Mouse (Mus musculus): ENCODE data around the gene Hist1h3a. TPM values are rescaled to one million over a fixed set of nuclear protein-coding genes. Genes with fewer than 3 reads are reported as not detected.
"Not testable (repeated sequence)": the region's sequence is repeated elsewhere in the genome, so short reads cannot be mapped to it uniquely, and the experiment has no call there.

The Hist1h3a gene
- polyA plus RNA-seq (2012) = 1.5 and 4.0 TPM in 2 replicates

DNA sequence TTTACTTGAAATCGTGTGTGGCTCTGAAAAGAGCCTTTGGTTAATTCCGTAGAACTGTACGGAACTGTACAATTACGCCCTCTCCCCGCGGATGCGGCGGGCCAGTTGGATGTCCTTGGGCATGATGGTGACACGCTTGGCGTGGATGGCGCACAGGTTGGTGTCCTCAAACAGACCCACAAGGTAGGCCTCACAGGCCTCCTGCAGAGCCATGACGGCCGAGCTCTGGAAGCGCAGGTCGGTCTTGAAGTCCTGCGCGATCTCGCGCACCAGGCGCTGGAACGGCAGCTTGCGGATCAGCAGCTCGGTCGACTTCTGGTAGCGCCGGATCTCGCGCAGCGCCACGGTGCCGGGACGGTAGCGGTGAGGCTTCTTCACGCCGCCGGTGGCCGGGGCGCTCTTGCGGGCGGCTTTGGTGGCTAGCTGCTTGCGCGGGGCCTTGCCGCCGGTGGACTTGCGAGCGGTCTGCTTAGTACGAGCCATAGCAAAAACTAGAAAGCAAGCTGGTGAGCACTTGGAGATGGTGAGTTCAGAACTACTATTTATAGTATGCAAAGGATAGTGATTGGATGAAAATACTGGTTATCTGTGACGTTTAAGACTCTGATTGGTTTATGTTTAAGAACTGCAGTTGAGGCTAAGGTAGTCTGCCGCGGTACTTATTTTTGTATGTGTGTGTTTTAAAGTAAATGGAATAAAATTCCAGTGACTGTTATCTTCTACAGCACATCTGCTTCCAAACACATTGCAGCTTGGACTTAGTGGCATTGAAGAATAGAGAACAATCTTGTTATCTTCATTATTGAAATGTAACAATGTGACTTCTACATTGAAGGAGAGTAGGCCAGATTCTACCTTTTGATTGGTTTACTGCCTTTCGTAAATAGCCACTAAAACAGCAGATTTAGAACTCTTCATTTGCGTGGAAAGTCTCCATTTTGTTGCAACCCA lies at the start of gene Hist1h3a:
Gene Hist1h3a (minus strand): TSS at position 516 of the 951 bp plus-strand sequence.
- H3K4me3 ChIP-seq (replicated peaks) = peak within 1 kb of the TSS; percentile 80
- H3K36me3 ChIP-seq (ENCODE audit: control insufficient read depth); H3K27me3 ChIP-seq (ENCODE audit: control insufficient read depth); H3K9me3 ChIP-seq (ENCODE audit: control insufficient read depth, low read length): not testable (repeated sequence)
- peak; percentile 51; the same call in 1 of the 2 replicates for TF ChIP-seq GATA1 (IDR thresholded peaks at IDR 0.05; ENCODE audit: low read length)
- H3K4me1 ChIP-seq (ENCODE audit: control insufficient read depth) = peaks cover 87% of the 10 kb centered on the region

DNA sequence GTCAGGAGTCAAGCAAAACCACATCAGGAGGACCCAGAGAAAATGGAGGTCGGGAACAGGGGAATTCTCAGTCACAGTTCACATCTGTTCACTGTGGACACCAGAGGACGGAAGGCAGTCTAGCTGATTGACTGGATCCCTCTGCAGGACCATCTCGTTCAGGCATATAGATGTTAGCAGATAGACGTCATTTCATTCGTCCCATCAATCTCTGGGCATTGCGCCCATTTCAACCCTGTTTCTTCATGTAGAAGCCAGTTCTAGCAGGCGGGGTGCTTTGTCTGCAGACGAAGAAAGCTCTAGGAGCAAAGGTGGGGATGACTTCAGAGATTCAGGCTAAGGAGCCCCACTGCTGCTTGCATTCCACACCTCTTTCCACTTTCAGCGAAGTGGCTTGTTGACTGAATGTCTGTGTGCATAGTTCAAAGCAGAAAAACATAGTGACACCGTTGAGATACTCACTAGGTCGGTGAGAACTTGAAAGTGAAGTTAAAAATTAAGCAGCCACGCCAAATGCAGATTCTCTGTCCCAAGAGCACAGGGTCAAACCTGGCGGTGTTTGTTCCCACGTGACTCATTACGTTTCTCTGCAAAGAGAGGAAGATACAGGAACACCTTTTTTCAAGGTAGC lies 44.4 kb upstream of the Hist1h3a start, which contains the start of gene Slc17a2:
Gene Slc17a2 (plus strand): TSS at position 572 of the 631 bp plus-strand sequence.
- Histone ChIP-seq H3K4me1 (ENCODE audit: control insufficient read depth) (no peaks in the 10 kb centered on the region), H3K36me3 (ENCODE audit: control insufficient read depth) (no peaks in the 10 kb centered on the region), H3K4me3 (replicated peaks) (no peak within 1 kb of the TSS), H3K27me3 (ENCODE audit: control insufficient read depth) (no peaks in the 10 kb centered on the region), H3K9me3 (ENCODE audit: control insufficient read depth, low read length) (no peaks in the 10 kb centered on the region)
- TF ChIP-seq TAL1 (IDR thresholded peaks at IDR 0.05; ENCODE audit: low read length) = no peak
- no peak for TF ChIP-seq GATA1 (IDR thresholded peaks at IDR 0.05; ENCODE audit: low read length)

DNA sequence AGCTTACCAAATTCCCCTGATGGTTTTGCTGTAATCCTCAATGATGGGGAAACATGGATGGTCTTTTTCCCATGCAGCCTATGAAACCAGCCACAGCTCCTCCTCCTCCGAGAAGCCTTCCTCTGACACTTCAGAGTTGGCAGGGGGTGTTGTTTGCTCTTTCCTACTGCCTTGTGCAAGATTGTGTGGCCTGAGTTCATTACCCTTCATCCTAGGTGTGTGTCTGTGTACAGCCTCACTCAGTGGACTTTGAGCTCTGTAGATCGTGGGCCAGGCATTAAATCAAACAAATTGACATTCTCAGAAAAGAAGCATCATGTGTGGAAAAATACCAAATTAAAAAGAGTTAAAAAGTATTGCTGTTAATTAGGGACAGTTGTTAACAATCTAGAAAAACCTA lies 42.3 kb upstream of the Hist1h3a start:
- Histone ChIP-seq H3K9me3 (ENCODE audit: control insufficient read depth, low read length) (no peaks in the 10 kb centered on the region), H3K4me3 (replicated peaks) (no peak overlapping the region), H3K36me3 (ENCODE audit: control insufficient read depth) (no peaks in the 10 kb centered on the region), H3K4me1 (ENCODE audit: control insufficient read depth) (no peaks in the 10 kb centered on the region), H3K27me3 (ENCODE audit: control insufficient read depth) (no peaks in the 10 kb centered on the region)
- no peak for TF ChIP-seq TAL1 (IDR thresholded peaks at IDR 0.05; ENCODE audit: low read length)
- TF ChIP-seq GATA1 (IDR thresholded peaks at IDR 0.05; ENCODE audit: low read length) = no peak

DNA sequence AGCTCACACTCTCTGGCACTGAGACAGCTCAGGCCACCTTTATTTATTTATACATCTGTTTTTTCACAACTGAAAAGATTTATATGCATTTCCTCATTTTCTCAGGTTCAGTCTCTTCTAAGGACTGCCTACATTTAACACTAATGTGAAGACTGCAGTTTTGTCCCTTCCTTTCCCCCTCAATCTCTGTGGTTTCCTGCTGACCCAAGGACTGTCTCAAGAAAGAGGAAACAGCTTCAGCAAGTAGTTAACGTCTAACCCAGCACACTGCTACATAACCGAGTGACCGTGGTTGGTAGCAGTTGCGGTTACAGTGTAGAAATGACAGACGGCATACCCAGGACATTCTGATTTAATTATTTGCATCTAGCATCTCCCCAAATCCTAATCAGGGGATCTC lies 37.2 kb upstream of the Hist1h3a start:
- no peak overlapping the region for H3K4me3 ChIP-seq (replicated peaks)
- TF ChIP-seq GATA1 (IDR thresholded peaks at IDR 0.05; ENCODE audit: low read length) (no peak), TAL1 (IDR thresholded peaks at IDR 0.05; ENCODE audit: low read length) (no peak)
- H3K27me3 ChIP-seq (ENCODE audit: control insufficient read depth) = no peaks in the 10 kb centered on the region
- H3K36me3 ChIP-seq (ENCODE audit: control insufficient read depth) = no peaks in the 10 kb centered on the region
- no peaks in the 10 kb centered on the region for H3K9me3 ChIP-seq (ENCODE audit: control insufficient read depth, low read length)
- no peaks in the 10 kb centered on the region for H3K4me1 ChIP-seq (ENCODE audit: control insufficient read depth)

DNA sequence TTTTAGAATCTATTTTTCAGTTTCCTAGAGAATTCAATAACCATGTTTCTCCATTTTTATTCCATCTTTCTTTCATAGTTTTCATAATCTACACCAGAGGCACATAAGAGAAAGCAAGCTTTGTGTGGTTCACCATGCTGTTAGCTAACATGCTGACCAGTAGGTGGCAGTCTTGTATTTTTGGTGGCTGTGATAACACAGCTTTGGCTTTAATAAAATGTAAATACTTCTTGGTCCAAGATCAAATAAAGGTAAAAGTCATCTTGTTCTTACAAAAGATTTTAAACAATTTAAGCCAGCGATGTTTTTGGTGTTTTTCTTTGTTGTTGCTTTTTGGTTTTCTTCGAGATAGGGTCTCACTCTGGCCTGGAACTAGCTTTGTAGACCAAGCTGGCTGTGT lies 30.3 kb upstream of the Hist1h3a start:
- Histone ChIP-seq H3K27me3 (ENCODE audit: control insufficient read depth) (0 out of 2 replicates have a peak, but pooled peaks cover 2% of the 10 kb centered on the region), H3K4me1 (ENCODE audit: control insufficient read depth) (no peaks in the 10 kb centered on the region), H3K4me3 (replicated peaks) (no peak overlapping the region), H3K9me3 (ENCODE audit: control insufficient read depth, low read length) (no peaks in the 10 kb centered on the region), H3K36me3 (ENCODE audit: control insufficient read depth) (no peaks in the 10 kb centered on the region)
- TF ChIP-seq GATA1 (IDR thresholded peaks at IDR 0.05; ENCODE audit: low read length) (no peak), TAL1 (IDR thresholded peaks at IDR 0.05; ENCODE audit: low read length) (no peak)

DNA sequence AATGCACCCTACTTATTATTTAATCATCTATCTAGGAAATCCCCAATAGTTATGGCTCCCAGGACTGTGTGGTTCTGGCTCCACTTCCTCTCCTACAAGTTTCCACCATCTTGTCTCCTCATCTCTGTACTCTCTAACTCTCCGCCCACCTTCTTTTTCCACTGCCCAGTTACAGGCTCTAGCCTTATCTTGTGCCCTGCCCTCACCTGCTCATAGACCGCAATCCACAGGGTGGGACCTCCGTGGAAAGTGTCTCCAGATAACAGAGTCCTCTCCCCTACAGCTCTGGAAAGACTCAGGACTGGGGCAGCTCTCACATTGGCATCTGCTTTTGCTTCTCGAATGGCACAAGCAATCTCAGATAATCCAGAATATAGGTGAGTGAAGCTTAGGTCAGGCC lies 16.8 kb upstream of the Hist1h3a start:
- peaks cover 27% of the 10 kb centered on the region for H3K4me1 ChIP-seq (ENCODE audit: control insufficient read depth)
- no peak for TF ChIP-seq GATA1 (IDR thresholded peaks at IDR 0.05; ENCODE audit: low read length)
- no peak for TF ChIP-seq TAL1 (IDR thresholded peaks at IDR 0.05; ENCODE audit: low read length)
- H3K4me3 ChIP-seq (replicated peaks) = peak overlapping the region; percentile 20
- H3K27me3 ChIP-seq (ENCODE audit: control insufficient read depth) = no peaks in the 10 kb centered on the region
- H3K36me3 ChIP-seq (ENCODE audit: control insufficient read depth) = no peaks in the 10 kb centered on the region
- no peaks in the 10 kb centered on the region for H3K9me3 ChIP-seq (ENCODE audit: control insufficient read depth, low read length)

DNA sequence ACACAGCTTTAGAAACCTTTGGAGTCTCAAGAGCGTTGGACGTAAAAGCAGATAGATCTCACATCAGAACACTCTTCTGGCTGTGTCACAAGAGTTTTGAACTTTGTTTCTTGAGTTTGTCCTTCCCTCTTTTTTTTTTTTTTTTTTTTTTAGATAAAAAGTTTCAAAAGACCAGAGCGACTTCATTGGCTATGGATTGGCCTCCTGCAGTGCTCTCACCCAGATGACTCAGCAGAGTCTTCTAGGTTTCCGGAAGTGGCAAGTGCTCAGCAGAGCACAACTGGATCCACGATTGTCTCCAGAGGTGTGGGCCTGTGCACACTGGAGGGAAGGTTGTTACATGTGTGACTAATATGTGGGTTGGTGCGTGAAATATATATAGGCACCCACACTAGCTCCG lies 16.2 kb upstream of the Hist1h3a start:
- Histone ChIP-seq H3K4me1 (ENCODE audit: control insufficient read depth) (peaks cover 32% of the 10 kb centered on the region), H3K4me3 (replicated peaks) (no peak overlapping the region), H3K9me3 (ENCODE audit: control insufficient read depth, low read length) (no peaks in the 10 kb centered on the region), H3K36me3 (ENCODE audit: control insufficient read depth) (no peaks in the 10 kb centered on the region), H3K27me3 (ENCODE audit: control insufficient read depth) (no peaks in the 10 kb centered on the region)
- TF ChIP-seq TAL1 (IDR thresholded peaks at IDR 0.05; ENCODE audit: low read length) = no peak
- no peak for TF ChIP-seq GATA1 (IDR thresholded peaks at IDR 0.05; ENCODE audit: low read length)

DNA sequence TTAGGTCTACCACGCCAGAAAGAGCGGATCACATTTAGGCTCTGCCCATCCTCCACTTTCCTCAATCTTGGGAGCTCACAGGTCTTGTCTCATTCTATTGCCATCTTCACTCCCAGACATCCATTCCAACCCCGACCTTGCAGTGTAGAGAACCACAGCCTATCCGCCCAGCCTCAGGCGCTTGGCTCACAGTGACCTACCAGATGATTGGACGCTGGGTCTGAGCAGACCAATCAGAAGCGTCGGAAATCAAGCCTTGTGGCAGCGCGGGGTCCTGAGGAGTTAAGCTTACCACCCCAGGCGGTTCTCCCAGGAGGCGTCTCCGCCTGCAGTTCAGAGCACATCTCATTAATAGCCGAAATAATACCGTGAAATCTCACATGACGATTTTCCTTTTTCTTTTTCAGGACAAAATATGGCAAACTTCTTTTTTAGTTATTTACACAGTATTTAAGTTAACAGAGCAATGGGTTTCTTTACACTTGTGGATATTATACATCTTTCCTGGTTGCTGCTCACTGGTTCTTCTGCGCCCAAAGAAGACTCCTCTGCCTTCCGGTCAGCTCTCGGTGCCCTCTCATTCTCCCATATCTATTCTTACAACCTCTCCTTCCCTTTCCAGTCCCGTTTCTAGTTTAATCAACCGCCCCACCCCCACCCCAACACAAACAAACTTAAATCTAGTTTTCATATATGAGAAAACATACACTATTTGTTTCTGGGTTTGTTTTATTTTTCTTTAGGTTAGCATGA lies 10.6 kb upstream of the Hist1h3a start:
- Histone ChIP-seq H3K4me1 (ENCODE audit: control insufficient read depth) (peaks cover 62% of the 10 kb centered on the region), H3K4me3 (replicated peaks) (peak overlapping the region; percentile 54), H3K27me3 (ENCODE audit: control insufficient read depth) (no peaks in the 10 kb centered on the region), H3K36me3 (ENCODE audit: control insufficient read depth) (no peaks in the 10 kb centered on the region), H3K9me3 (ENCODE audit: control insufficient read depth, low read length) (no peaks in the 10 kb centered on the region)
- TF ChIP-seq GATA1 (IDR thresholded peaks at IDR 0.05; ENCODE audit: low read length) = no peak

DNA sequence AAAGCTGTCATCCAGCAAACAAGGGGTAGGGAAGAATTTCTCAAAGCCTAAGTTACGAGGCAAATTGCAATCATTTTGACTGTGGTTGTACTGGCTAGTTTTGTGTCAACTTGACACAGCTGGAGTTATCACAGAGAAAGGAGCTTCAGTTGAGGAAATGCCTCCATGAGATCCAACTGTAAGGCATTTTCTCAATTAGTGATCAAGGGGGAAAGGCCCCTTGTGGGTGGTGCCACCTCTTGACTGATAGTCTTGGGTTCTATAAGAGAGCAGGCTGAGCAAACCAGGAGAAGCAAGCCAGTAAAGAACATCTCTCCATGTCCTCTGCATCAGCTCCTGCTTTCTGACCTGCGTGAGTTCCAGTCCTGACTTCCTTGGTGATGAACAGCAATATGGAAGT lies 7.4 kb upstream of the Hist1h3a start, which contains the start of gene Trim38:
Gene Trim38 (plus strand): TSS at position 301 of the 400 bp plus-strand sequence.
- not testable (repeated sequence) for H3K27me3 ChIP-seq (ENCODE audit: control insufficient read depth); H3K4me3 ChIP-seq (replicated peaks); H3K9me3 ChIP-seq (ENCODE audit: control insufficient read depth, low read length); H3K36me3 ChIP-seq (ENCODE audit: control insufficient read depth)
- peaks cover 75% of the 10 kb centered on the region for H3K4me1 ChIP-seq (ENCODE audit: control insufficient read depth)

Data from erythroblast, embryonic 14.5 days (primary cell).